Mouse (Mus musculus) thymus, adult 2 months (tissue): ENCODE measurements at regions not wholly inside any gene's neighbourhood (a gene's known extent, or its start where the extent isn't known, plus 50 kb on each side); places are given as distances from the start of the nearest gene placed in this dataset.

Experiments
- DNase-seq: peaks from one replicate; pipeline ENCODE4 v3.0.0; 2021
- H3K27ac ChIP-seq: fragments of 200-500 bp; 2 replicates; pipeline ENCODE4 v1.5.1; 2012; ENCODE audit warnings: low read length, control low read depth; ENCODE audit not compliant: control insufficient read depth, insufficient read depth
- H3K27me3 ChIP-seq: fragments of 200-500 bp; 2 replicates; pipeline ENCODE4 v1.6.1; 2012; ENCODE audit warnings: mild to moderate bottlenecking, low read length, moderate library complexity, mixed read lengths; ENCODE audit not compliant: control insufficient read depth, insufficient read depth
- H3K36me3 ChIP-seq: fragments of 200-500 bp; 2 replicates; pipeline ENCODE4 v1.6.1; 2012; ENCODE audit warnings: mild to moderate bottlenecking, low read length, moderate library complexity; ENCODE audit not compliant: control insufficient read depth, insufficient read depth
- H3K4me1 ChIP-seq: fragments of 200-500 bp; replicated peaks from 2 replicates; pipeline ENCODE4 v1.6.1; 2012; ENCODE audit warnings: low read length; ENCODE audit not compliant: control insufficient read depth, insufficient read depth
- H3K4me3 ChIP-seq: fragments of 200-500 bp; 2 replicates; pipeline ENCODE4 v1.5.1; 2012; ENCODE audit warnings: mild to moderate bottlenecking, low read length, control low read depth, moderate library complexity; ENCODE audit not compliant: control insufficient read depth, insufficient read depth
- CTCF ChIP-seq: fragments of 200-500 bp; IDR thresholded peaks from 2 replicates; pipeline ENCODE4 v1.5.1; 2012; ENCODE audit warnings: mild to moderate bottlenecking, control low read depth, low read length, moderate library complexity, borderline replicate concordance; ENCODE audit not compliant: control insufficient read depth, poor library complexity, insufficient read depth; ENCODE audit errors: extremely low read depth
- POLR2A ChIP-seq: fragments of 200-500 bp; IDR thresholded peaks from 2 replicates; pipeline ENCODE4 v1.6.1; 2012; ENCODE audit warnings: mild to moderate bottlenecking, low read length, control low read depth, moderate library complexity; ENCODE audit not compliant: control insufficient read depth, poor library complexity, insufficient read depth; ENCODE audit errors: extremely low read depth
- WGBS: fragments of 180-500 bp; shearing (Covaris S2); methylation state at CpG from one replicate; pipeline ENCODE4 v1.1.7; 2018; 5-methylcytosine and 5-hydroxymethylcytosine counted together

DNA sequence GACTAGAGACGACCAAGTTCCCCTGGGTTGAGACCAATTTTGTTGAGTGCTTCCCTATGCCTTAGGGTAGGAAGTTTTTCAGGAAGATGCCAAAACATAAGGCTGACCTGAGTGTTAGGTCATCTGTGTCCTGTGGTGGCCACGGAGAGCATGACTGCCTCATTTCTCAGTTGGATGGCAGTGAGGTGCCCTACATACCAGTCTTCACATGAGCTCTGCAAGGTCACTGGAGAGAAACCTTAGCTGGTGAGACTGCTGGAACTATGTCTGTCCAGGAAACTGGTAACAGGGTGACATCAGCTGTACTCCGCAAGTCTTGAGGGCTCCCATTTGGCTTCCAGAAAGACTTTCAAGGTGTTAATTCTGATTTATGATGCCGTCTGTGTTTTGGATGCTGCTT is 167.9 kb upstream of the Tent5a start:
- 84% methylated on average over 4 of the region's 4 CpGs for WGBS
- Histone ChIP-seq H3K4me3 (no peak overlapping the region), H3K27me3 (no peaks in the 10 kb centered on the region), H3K27ac (no peak overlapping the region), H3K4me1 (no peaks in the 10 kb centered on the region), H3K36me3 (no peaks in the 10 kb centered on the region)
- no peak for TF ChIP-seq POLR2A
- no peak for DNase-seq

- Histone ChIP-seq H3K27ac (no peak overlapping the region), H3K27me3 (no peaks in the 10 kb centered on the region), H3K4me3 (no peak overlapping the region), H3K36me3 (no peaks in the 10 kb centered on the region), H3K4me1 (no peaks in the 10 kb centered on the region)
- DNase-seq: no peak
- WGBS: 89% methylated on average over 4 of the region's 4 CpGs
- TF ChIP-seq POLR2A (no peak), CTCF (no peak)
Observed at GRCm38 (mm10) chr9:85493760-85494159, 166.6 kb upstream of the Tent5a start.

DNA sequence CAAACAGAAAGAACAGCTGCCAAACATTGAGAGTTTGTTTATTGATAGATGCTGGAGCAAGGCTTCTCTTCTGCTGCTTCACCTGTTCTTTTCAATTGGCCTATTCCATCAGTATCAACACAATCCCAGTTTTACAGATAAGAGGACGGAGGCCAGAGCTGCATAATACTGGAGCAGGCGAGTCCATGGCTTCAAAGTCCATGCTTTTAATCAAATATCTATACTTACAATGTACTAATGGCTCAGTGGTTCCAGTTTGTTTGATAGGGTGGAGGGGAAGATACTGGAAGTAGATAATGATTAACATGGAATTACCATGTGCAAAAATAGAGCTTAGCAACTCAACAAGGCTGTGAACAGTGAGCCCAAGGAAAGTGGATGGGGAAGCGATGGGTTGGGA is 163.2 kb upstream of the Tent5a start:
- no peak for DNase-seq
- TF ChIP-seq CTCF: no peak
- TF ChIP-seq POLR2A: no peak
- no peaks in the 10 kb centered on the region for H3K4me1 ChIP-seq
- 95% methylated on average over 3 of the region's 3 CpGs for WGBS
- H3K4me3 ChIP-seq: no peak overlapping the region
- H3K27ac ChIP-seq: no peak overlapping the region
- no peaks in the 10 kb centered on the region for H3K27me3 ChIP-seq
- no peaks in the 10 kb centered on the region for H3K36me3 ChIP-seq

GRCm38 (mm10) chr9:85487915-85488314 is 160.8 kb upstream of the Tent5a start:
- Histone ChIP-seq H3K36me3 (no peaks in the 10 kb centered on the region), H3K27me3 (no peaks in the 10 kb centered on the region), H3K4me1 (no peaks in the 10 kb centered on the region), H3K27ac (no peak overlapping the region), H3K4me3 (no peak overlapping the region)
- WGBS: 67% methylated on average over 2 of the region's 2 CpGs
- no peak for DNase-seq
- no peak for TF ChIP-seq CTCF
- TF ChIP-seq POLR2A: no peak

- Histone ChIP-seq H3K36me3 (no peaks in the 10 kb centered on the region), H3K4me3 (no peak overlapping the region), H3K27me3 (no peaks in the 10 kb centered on the region), H3K4me1 (no peaks in the 10 kb centered on the region), H3K27ac (no peak overlapping the region)
- 91% methylated on average over 3 of the region's 3 CpGs for WGBS
- no peak for DNase-seq
- TF ChIP-seq CTCF (no peak), POLR2A (no peak)
Observed at GRCm38 (mm10) chr9:85487052-85487668, 160.0 kb upstream of the Tent5a start.

DNA sequence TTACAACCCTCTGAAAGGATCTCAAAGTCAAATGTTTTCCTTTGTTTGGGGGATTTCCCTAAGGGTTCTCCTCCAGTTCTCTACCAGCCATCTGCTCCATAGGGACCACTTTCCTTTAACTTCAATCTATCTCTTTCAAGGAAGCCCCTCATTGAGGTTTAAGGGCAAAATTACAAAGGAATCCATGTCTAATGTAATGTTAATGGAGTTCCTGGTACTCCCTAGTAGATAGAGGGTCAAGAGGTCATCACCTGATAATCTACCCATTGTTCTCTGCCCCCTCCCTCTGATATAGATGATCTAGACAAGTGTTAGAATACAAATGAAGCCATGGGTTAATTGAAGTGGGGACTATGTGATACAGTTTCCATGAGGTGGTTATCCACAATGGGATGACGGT is 158.6 kb upstream of the Tent5a start:
- no peak overlapping the region for H3K4me3 ChIP-seq
- H3K27me3 ChIP-seq: no peaks in the 10 kb centered on the region
- H3K36me3 ChIP-seq: no peaks in the 10 kb centered on the region
- H3K4me1 ChIP-seq: no peaks in the 10 kb centered on the region
- no peak overlapping the region for H3K27ac ChIP-seq
- TF ChIP-seq CTCF (no peak), POLR2A (no peak)
- 95% methylated on average over 1 of the region's 1 CpGs for WGBS
- DNase-seq: no peak

- Histone ChIP-seq H3K27me3 (no peaks in the 10 kb centered on the region), H3K36me3 (no peaks in the 10 kb centered on the region), H3K4me3 (no peak overlapping the region), H3K27ac (no peak overlapping the region), H3K4me1 (no peaks in the 10 kb centered on the region)
- WGBS: 95% methylated on average over 4 of the region's 4 CpGs
- DNase-seq: no peak
- TF ChIP-seq CTCF: no peak
- TF ChIP-seq POLR2A: no peak
Observed at GRCm38 (mm10) chr9:85483248-85483647, 156.1 kb upstream of the Tent5a start.

GRCm38 (mm10) chr9:85480566-85480965 is 153.4 kb upstream of the Tent5a start:
- DNase-seq: no peak
- H3K27me3 ChIP-seq: no peaks in the 10 kb centered on the region
- H3K4me3 ChIP-seq: no peak overlapping the region
- no peaks in the 10 kb centered on the region for H3K4me1 ChIP-seq
- 68% methylated on average over 2 of the region's 2 CpGs for WGBS
- H3K27ac ChIP-seq: no peak overlapping the region
- TF ChIP-seq CTCF (no peak), POLR2A (no peak)
- H3K36me3 ChIP-seq: no peaks in the 10 kb centered on the region
